Mouse (Mus musculus) kidney, postnatal 0 days (tissue): ENCODE data around the gene Amy1. TPM values are rescaled to one million over a fixed set of nuclear protein-coding genes. Genes with fewer than 3 reads are reported as not detected.
"Not testable (repeated sequence)": the region's sequence is repeated elsewhere in the genome, so short reads cannot be mapped to it uniquely, and the experiment has no call there.

Experiments used
- ATAC-seq: fragments of 200-750 bp; cut with Nextera tagmentation; replicated peaks from 2 replicates; pipeline ENCODE4 v1.8.0; 2017; ENCODE audit warnings: low read depth, moderate number of reproducible peaks, moderate TSS enrichment, moderate library complexity; ENCODE audit not compliant: low FRiP score
- DNase-seq: peaks from one replicate; pipeline ENCODE4 v3.0.0-alpha.2; 2016; ENCODE audit warnings: low spot score
- H3K27ac ChIP-seq: fragments of 300-500 bp; sonication (generic); 2 replicates; pipeline ENCODE4 v1.5.1; 2014; ENCODE audit warnings: mild to moderate bottlenecking
- H3K27me3 ChIP-seq: fragments of 300-500 bp; sonication (generic); 2 replicates; pipeline ENCODE4 v1.6.1; 2014; ENCODE audit warnings: low read length, mixed read lengths; ENCODE audit not compliant: insufficient read depth
- H3K36me3 ChIP-seq: fragments of 300-500 bp; sonication (generic); 2 replicates; pipeline ENCODE4 v1.6.1; 2014; ENCODE audit warnings: low read length, mixed read lengths; ENCODE audit not compliant: insufficient read depth
- H3K4me1 ChIP-seq: fragments of 300-500 bp; sonication (generic); replicated peaks from 2 replicates; pipeline ENCODE4 v1.6.1; 2014; ENCODE audit warnings: antibody characterized with exemption, low read length, mixed read lengths; ENCODE audit not compliant: insufficient read depth
- H3K4me2 ChIP-seq: fragments of 300-500 bp; sonication (generic); 2 replicates; pipeline ENCODE4 v1.6.1; 2014; ENCODE audit warnings: mild to moderate bottlenecking, low read length, moderate library complexity, mixed read lengths
- H3K4me3 ChIP-seq: fragments of 300-500 bp; sonication (generic); replicated peaks from 2 replicates; pipeline ENCODE4 v1.5.1; 2014; ENCODE audit warnings: low read depth, low read length
- H3K9ac ChIP-seq: fragments of 300-500 bp; sonication (generic); 2 replicates; pipeline ENCODE4 v1.6.1; 2014; ENCODE audit warnings: low read depth, low read length
- H3K9me3 ChIP-seq: fragments of 300-500 bp; sonication (generic); replicated peaks from 2 replicates; pipeline ENCODE4 v1.6.1; 2016; ENCODE audit warnings: low read length, inconsistent platforms, mixed read lengths
- CTCF ChIP-seq: IDR thresholded peaks from 2 replicates; pipeline ENCODE4 v1.5.1; 2016; ENCODE audit warnings: antibody characterized with exemption, low read depth, mild to moderate bottlenecking, moderate library complexity
- WGBS: fragments of 180-500 bp; shearing (Covaris S2); extraction: QIAGEN DNeasy Blood & Tissue Kit; methylation state at CpG from one replicate; pipeline ENCODE4 v1.1.7; 2014; 5-methylcytosine and 5-hydroxymethylcytosine counted together
- polyA plus RNA-seq: library from polyadenylated mRNA; unstranded; fragments of >200 nt; fragmentation: Nextera tagmentation; extraction: Ambion mirVana; gene quantifications from 2 replicates; pipeline ENCODE4 v1.2.1, GENCODE M21; 2015

Amy1 gene
- polyA plus RNA-seq, 1 experiment from 2014 or later, result 2.9 TPM

DNA sequence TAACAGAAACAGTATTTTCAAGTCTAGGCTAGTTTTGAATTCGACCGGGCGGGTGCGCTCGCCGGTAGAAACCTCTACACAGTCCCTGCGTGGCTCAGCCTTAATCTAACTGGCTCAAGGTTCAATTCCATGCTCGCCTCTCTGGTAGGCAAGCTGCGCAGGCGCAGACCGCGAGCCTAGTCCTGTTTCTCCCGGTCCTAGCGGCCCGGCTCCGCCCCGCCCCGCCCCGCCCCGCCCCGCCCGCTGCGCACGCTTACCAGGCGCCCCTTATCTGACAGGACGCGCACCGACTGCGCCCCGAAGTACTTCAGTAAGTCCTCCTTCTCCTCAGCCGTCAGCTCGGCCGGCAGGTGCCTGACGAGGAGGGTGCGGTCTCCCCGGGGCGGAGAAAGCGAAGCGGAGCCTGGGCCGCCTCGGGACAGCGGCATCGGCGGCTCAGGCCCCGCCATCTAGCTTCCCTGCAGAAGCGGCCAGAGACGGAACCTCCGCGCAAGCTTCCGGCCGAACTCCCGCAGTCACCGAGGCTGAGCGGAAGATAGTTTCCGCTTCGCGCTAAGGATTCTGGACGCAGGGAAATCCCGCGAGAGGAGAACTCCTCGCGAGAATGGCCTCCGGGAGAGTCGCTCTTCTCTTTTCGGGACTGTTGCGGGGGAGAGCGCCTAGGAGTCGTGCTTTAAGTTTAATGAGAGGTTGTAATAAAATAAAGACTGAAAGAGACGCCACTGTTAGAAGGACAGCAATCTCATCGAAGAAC is 23.3 kb upstream of the Amy1 start, which contains the start of gene Rnpc3:
Rnpc3 (minus strand) TSS at position 544 of the 754 bp plus-strand sequence.
- ATAC-seq, result peak; percentile 98
- Histone ChIP-seq H3K9ac (peak within 1 kb of the TSS; percentile 86), H3K4me1 (no peaks in the 10 kb centered on the region), H3K27me3 (no peaks in the 10 kb centered on the region), H3K27ac (peak within 1 kb of the TSS; percentile 100), H3K9me3 (no peaks in the 10 kb centered on the region), H3K4me2 (peak within 1 kb of the TSS; percentile 74), H3K36me3 (0 out of 2 replicates have a peak, but pooled peaks cover 3% of the 10 kb centered on the region), H3K4me3 (peak within 1 kb of the TSS; percentile 65)
- under 1% methylated on average over 70 of the region's 70 CpGs for WGBS
- TF ChIP-seq CTCF, result peak; percentile 16; the same call in 1 of the 2 replicates
- peak; percentile 98 for DNase-seq

DNA sequence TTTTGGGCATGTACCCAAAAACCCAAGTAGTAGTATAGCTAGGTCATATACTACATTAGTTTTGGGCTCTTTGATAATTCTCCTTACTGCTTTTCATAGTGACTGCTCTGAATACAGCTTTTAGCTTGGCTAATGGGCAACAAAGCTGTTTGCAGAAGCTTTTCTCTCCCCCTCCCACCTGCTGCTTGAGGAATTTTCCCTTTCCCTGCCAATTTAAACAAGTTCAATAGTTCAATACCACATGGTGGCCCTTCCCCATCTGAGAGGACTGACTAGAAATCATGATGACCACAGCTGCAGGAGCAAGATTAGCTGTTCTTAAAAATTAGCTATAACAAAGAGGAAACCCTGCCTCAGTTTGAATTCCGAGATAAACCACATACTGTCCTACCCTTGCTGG is 15.7 kb downstream of the Amy1 start:
- no peaks in the 10 kb centered on the region for H3K27me3 ChIP-seq
- no peak for DNase-seq
- H3K36me3 ChIP-seq, result no peaks in the 10 kb centered on the region
- TF ChIP-seq CTCF, result no peak
- H3K4me1 ChIP-seq, result no peaks in the 10 kb centered on the region
- no peak overlapping the region for H3K4me3 ChIP-seq
- ATAC-seq, result no peak
- no peak overlapping the region for H3K4me2 ChIP-seq
- 84% methylated on average over 1 of the region's 1 CpGs for WGBS
- no peak overlapping the region for H3K9ac ChIP-seq
- no peak overlapping the region for H3K27ac ChIP-seq
- no peaks in the 10 kb centered on the region for H3K9me3 ChIP-seq

- no peak overlapping the region for H3K27ac ChIP-seq
- ATAC-seq, result no peak
- H3K9ac ChIP-seq, result no peak overlapping the region
- no peaks in the 10 kb centered on the region for H3K27me3 ChIP-seq
- TF ChIP-seq CTCF, result no peak
- 61% methylated on average over 4 of the region's 4 CpGs for WGBS
- H3K4me1 ChIP-seq, result no peaks in the 10 kb centered on the region
- H3K9me3 ChIP-seq, result no peaks in the 10 kb centered on the region
- H3K36me3 ChIP-seq, result no peaks in the 10 kb centered on the region
- H3K4me3 ChIP-seq, result no peak overlapping the region
- no peak overlapping the region for H3K4me2 ChIP-seq
- DNase-seq, result no peak
Observed at GRCm38 (mm10) chr3:113574578-113574977, 31.9 kb downstream of the Amy1 start.

DNA sequence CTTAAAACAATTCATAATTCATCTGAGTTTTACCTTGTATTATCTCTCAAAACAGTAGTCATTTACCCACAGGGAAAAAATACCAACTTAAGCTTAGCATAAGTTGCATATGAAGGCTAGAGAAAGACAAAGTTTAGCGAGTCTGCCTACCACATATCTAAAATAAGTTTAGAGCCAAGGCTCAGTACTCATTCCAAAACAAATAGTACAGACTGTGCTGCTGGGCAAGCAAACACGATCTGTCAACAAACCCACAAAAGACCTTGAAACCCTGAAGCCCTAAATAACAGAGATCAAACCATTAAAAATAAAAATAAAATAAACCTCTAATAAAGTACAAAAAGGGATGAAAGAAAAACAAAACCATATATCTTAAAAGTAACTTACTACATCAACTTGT is 32.4 kb downstream of the Amy1 start:
- no peak overlapping the region for H3K9ac ChIP-seq
- no peaks in the 10 kb centered on the region for H3K9me3 ChIP-seq
- 48% methylated on average over 2 of the region's 2 CpGs for WGBS
- ATAC-seq (no peak), DNase-seq (peak; percentile 12)
- H3K27me3 ChIP-seq, result no peaks in the 10 kb centered on the region
- no peak for TF ChIP-seq CTCF
- no peak overlapping the region for H3K4me2 ChIP-seq
- H3K4me3 ChIP-seq, result no peak overlapping the region
- H3K27ac ChIP-seq, result no peak overlapping the region
- H3K4me1 ChIP-seq, result no peaks in the 10 kb centered on the region
- no peaks in the 10 kb centered on the region for H3K36me3 ChIP-seq

DNA sequence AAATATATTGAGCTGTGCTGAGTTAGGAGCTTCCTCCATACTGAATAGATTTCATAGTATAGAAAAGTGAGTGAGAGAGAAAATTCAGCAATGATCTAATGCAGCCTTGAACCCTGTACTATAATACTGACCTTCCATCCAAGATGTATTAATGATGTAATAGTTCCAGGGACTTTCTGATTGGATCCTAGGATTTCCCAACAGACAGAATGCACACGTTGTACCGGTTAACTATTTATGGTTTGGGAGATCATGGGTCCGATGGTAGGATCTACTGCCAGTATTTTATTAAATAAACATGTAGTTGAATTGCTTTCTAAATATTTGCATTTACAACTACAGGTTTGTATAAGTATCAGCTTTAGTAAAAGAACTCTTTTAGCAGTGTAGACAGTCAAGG is 34.3 kb downstream of the Amy1 start:
- Histone ChIP-seq H3K4me3 (no peak overlapping the region), H3K27me3 (no peaks in the 10 kb centered on the region), H3K4me1 (no peaks in the 10 kb centered on the region), H3K9ac (no peak overlapping the region), H3K9me3 (no peaks in the 10 kb centered on the region), H3K27ac (no peak overlapping the region), H3K4me2 (no peak overlapping the region), H3K36me3 (no peaks in the 10 kb centered on the region)
- ATAC-seq, result no peak
- WGBS, result 78% methylated on average over 3 of the region's 3 CpGs
- TF ChIP-seq CTCF, result no peak
- no peak for DNase-seq

DNA sequence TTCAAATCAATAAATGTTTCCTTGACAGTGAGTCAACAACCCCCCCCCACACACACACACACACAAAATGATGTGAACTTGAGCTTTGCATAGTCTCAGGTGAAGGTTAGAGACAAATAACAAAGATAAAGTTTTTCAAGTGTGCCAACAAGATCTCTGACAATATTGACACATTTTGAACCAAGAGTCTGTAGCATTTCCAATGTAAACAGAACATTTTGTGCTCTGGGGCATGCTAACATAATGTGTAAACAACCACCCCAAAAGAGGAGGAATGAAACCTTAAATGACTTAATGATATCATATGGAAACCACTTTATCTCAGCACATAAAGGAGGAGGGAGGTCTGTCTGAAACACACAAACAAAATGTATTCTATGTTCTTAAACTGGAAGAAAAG is 66.8 kb downstream of the Amy1 start:
- Histone ChIP-seq H3K4me1 (no peaks in the 10 kb centered on the region), H3K4me2 (no peak overlapping the region), H3K36me3 (no peaks in the 10 kb centered on the region), H3K9me3 (no peaks in the 10 kb centered on the region), H3K27me3 (no peaks in the 10 kb centered on the region), H3K27ac (no peak overlapping the region), H3K4me3 (no peak overlapping the region), H3K9ac (no peak overlapping the region)
- DNase-seq (no peak), ATAC-seq (no peak)
- no peak for TF ChIP-seq CTCF

DNA sequence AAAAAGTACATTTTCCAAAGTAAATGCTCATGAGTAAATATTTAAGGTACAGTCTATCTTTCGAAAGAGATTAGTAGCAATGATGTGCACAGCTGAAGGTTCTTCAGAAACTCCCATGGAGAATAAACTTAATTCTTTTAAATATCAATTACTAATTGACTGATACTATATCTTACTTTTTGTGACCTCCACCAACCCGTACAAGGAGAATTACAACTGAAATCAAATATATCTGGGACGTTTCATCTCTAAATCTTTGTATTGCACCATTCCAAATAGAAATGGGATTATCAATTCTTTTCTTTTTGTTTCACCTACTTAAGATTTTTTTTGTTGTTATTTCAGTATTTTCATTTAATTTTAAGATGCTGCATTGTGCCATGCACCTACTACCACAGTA is 74.2 kb downstream of the Amy1 start, which contains the start of gene Amy2a1:
Amy2a1 (minus strand) TSS at position 101 of the 400 bp plus-strand sequence.
- not testable (repeated sequence) for H3K9ac ChIP-seq, DNase-seq, H3K27ac ChIP-seq, H3K27me3 ChIP-seq, H3K4me2 ChIP-seq, ATAC-seq, H3K9me3 ChIP-seq, H3K4me1 ChIP-seq, H3K4me3 ChIP-seq, H3K36me3 ChIP-seq
- 80% methylated on average over 2 of the region's 3 CpGs for WGBS

Other genes with a start within 250 kb of the Amy1 start
- gene Amy2a1, start 74.3 kb downstream of the Amy1 start, polyA plus RNA-seq, result not detected in 2 replicates
- gene Rnpc3, start 23.4 kb upstream of the Amy1 start, polyA plus RNA-seq, result 39.2 and 41.3 TPM in 2 replicates